Mouse (Mus musculus): Measurements from ENCODE around the gene Zfp109.

The Zfp109 gene

DNA sequence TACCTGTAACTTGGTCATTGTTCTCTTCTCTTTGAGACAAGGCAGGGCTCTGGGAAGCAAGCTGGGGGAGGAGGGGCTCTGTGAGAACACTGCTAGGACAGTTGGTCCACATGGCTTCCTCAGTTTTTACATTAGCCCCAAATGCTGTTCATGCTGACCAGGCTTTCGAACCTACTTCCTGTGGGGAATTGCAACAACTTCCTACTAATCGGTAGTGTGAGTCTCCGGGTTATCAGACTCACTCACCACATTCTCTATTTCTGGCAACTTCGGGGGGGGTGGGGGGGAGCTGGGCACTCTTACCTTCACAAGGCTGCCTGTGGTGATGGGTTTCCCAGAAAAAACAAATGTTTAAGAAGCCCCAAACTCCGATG, 47.8 kb downstream of the Zfp109 start:
- Histone ChIP-seq H3K4me1 (replicated peaks; ENCODE audit: low read depth, low read length) (0 out of 2 replicates have a peak, but pooled peaks cover 8% of the 10 kb centered on the region), H3K27me3 (ENCODE audit: insufficient read depth, low read length) (no peaks in the 10 kb centered on the region), H3K4me3 (replicated peaks; ENCODE audit: low read length) (no peak overlapping the region), H3K36me3 (ENCODE audit: insufficient read depth, low read length) (no peaks in the 10 kb centered on the region), H3K9me3 (ENCODE audit: low read length) (no peaks in the 10 kb centered on the region)
- TF ChIP-seq NANOG (IDR thresholded peaks at IDR 0.05; ENCODE audit: borderline replicate concordance, low read length) (no peak), CTCF (conservative IDR thresholded peaks at IDR 0.05; ENCODE audit: low read length) (no peak), POU5F1 (IDR thresholded peaks at IDR 0.05; ENCODE audit: borderline replicate concordance, low read length) (no peak)

DNA sequence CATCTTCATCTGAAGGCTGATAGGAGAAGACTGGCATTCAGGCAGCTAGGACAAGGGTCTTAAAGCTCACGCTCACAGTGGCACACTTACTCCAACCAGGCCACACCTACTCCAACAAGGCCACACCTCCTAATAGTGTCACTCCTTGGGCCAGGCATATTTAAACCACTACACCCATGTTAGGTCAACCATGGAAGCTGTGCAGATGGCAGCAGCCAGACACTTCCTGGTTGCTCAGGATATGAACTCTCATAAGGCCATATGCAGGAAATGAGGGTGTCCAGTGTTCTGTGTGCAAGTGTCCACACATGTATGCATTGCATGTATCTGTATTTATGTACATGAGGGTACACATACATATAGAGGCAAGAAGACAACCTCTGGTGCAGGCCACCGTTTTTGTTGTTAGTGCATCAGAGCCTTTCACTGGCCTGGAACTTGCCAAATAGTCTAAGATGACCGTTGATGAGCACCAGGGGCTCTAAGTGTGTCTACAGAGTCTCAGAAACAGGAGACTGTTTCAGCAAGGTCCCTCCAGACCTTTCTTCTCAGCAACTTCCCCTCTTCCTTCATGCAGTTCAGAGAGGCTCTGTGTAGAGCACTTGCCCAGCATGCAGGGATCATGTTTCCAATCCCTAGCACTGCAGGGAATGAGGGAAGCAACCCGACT, 48.3 kb downstream of the Zfp109 start:
- Histone ChIP-seq H3K9me3 (ENCODE audit: low read length) (no peaks in the 10 kb centered on the region), H3K4me1 (replicated peaks; ENCODE audit: low read depth, low read length) (0 out of 2 replicates have a peak, but pooled peaks cover 6% of the 10 kb centered on the region), H3K36me3 (ENCODE audit: insufficient read depth, low read length) (no peaks in the 10 kb centered on the region), H3K27me3 (ENCODE audit: insufficient read depth, low read length) (no peaks in the 10 kb centered on the region), H3K4me3 (replicated peaks; ENCODE audit: low read length) (no peak overlapping the region)
- TF ChIP-seq POU5F1 (IDR thresholded peaks at IDR 0.05; ENCODE audit: borderline replicate concordance, low read length) (no peak), CTCF (conservative IDR thresholded peaks at IDR 0.05; ENCODE audit: low read length) (no peak), NANOG (IDR thresholded peaks at IDR 0.05; ENCODE audit: borderline replicate concordance, low read length) (no peak)

DNA sequence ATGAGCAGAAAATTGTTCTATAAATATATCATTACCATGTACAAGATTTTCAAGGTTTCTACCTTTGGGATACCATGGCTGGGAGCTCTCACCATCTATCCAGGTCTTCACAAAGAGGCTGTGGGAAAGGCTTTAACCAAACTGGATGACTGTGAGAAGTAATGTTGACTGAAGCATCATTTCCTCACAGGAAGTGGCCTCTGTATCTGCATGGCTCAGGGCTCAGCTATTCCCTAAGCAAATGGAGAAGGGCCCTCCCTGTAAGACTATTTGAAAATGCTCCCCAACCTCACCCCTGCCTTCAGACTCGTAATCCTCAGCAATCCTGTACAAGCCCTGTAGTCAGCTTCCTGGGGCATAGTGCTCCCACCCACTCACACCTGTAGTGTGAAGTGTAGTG, 49.7 kb downstream of the Zfp109 start:
- TF ChIP-seq POU5F1 (IDR thresholded peaks at IDR 0.05; ENCODE audit: borderline replicate concordance, low read length) (no peak), NANOG (IDR thresholded peaks at IDR 0.05; ENCODE audit: borderline replicate concordance, low read length) (no peak), CTCF (conservative IDR thresholded peaks at IDR 0.05; ENCODE audit: low read length) (no peak)
- H3K27me3 ChIP-seq (ENCODE audit: insufficient read depth, low read length), result no peaks in the 10 kb centered on the region

More for the DNA sequence above, 49.7 kb downstream of the Zfp109 start:
- no peaks in the 10 kb centered on the region for H3K36me3 ChIP-seq (ENCODE audit: insufficient read depth, low read length)
- no peak overlapping the region for H3K4me3 ChIP-seq (replicated peaks; ENCODE audit: low read length)
- 0 out of 2 replicates have a peak, but pooled peaks cover 4% of the 10 kb centered on the region for H3K4me1 ChIP-seq (replicated peaks; ENCODE audit: low read depth, low read length)
- no peaks in the 10 kb centered on the region for H3K9me3 ChIP-seq (ENCODE audit: low read length)

Data from E14TG2a.4 (cell line).